Mouse (Mus musculus) CH12.LX (cell line): ENCODE results near the gene Ccn6.

Experiments
- CTCF ChIP-seq, 2 experiments: IDR thresholded peaks in 1 of 2; conservative IDR thresholded peaks in 1 of 2; 2 replicates each; pipeline ENCODE4 v1.5.1; 2011 to 2012; ENCODE audit warnings: low read depth in 2 of 2, low read length in 2 of 2, improper control_type of control experiment in 1 of 2, inconsistent platforms in 1 of 2, mild to moderate bottlenecking in 1 of 2, moderate library complexity in 1 of 2
- E2F4 ChIP-seq: IDR thresholded peaks from 2 replicates; pipeline ENCODE4 v1.6.1; 2011; ENCODE audit warnings: low read depth, low read length, improper control_type of control experiment; ENCODE audit not compliant: insufficient replicate concordance
- MAFK ChIP-seq: IDR thresholded peaks from 2 replicates; pipeline ENCODE4 v1.6.1; 2011; ENCODE audit warnings: low read length, improper control_type of control experiment; ENCODE audit not compliant: insufficient replicate concordance
- POLR2A ChIP-seq: IDR thresholded peaks from 2 replicates; pipeline ENCODE4 v1.6.1; 2011; ENCODE audit warnings: low read depth, mild to moderate bottlenecking, improper control_type of control experiment, low read length
- UBTF ChIP-seq: IDR thresholded peaks from 2 replicates; pipeline ENCODE4 v1.6.1; 2012; ENCODE audit warnings: low read depth, mild to moderate bottlenecking, inconsistent platforms, low read length, improper control_type of control experiment, moderate library complexity
- ZKSCAN1 ChIP-seq: IDR thresholded peaks from 2 replicates; pipeline ENCODE4 v1.6.1; 2012; ENCODE audit warnings: low read depth, inconsistent platforms, low read length, improper control_type of control experiment, borderline replicate concordance

- no peak for TF ChIP-seq MAFK
- no peak for TF ChIP-seq UBTF
- TF ChIP-seq POLR2A = no peak
- no peak for TF ChIP-seq E2F4
- no peak for TF ChIP-seq CTCF (conservative IDR thresholded peaks at IDR 0.05 in 1 of 2, IDR thresholded peaks at IDR 0.05 in 1 of 2; ENCODE audit: low read depth in 2 of 2, low read length in 2 of 2)
- TF ChIP-seq ZKSCAN1 = no peak
Measured at GRCm38 (mm10) chr10:39173077-39173476, 9.5 kb upstream of the Ccn6 start.
